In genomic region chr16:37865841-37866240, GRCm38 (mm10) we compare ENCODE assay signal across 25 mouse cellular contexts. TPM values are rescaled to one million over a fixed set of nuclear protein-coding genes. Genes with fewer than 3 reads are reported as not detected.
DNase-seq lines count a peak whose midpoint lies in the region; ATAC-seq lines count a peak whose summit lies in the region.
"Had no signal": no experiment of that assay in that cellular context is flagged by ENCODE, and none has a peak within 500 bp of the region (broad histone marks: within the 10 kb centered on the region; RNA-seq: fewer than 3 reads in every experiment).

No protein-coding gene starts in this region.

- H3K4me3 ChIP-seq in intestine, embryonic 14.5 days (ENCODE audit: low read depth, low read length), result no peak overlapping the region
- H3K4me3 ChIP-seq in intestine, embryonic 16.5 days (ENCODE audit: low read length), result no peak overlapping the region
- H3K4me3 ChIP-seq in hindbrain, embryonic 16.5 days (ENCODE audit: low read length), result no peak overlapping the region
- H3K4me3 ChIP-seq: embryonic facial prominence, embryonic 13.5 days; embryonic facial prominence, embryonic 15.5 days; erythroblast, embryonic 14.5 days; forebrain, embryonic 10.5 days; forebrain, embryonic 12.5 days had no signal

- no peak overlapping the region for H3K27ac ChIP-seq in intestine, embryonic 14.5 days (ENCODE audit: low read depth)
- no peak overlapping the region for H3K27ac ChIP-seq in intestine, embryonic 16.5 days (ENCODE audit: low read length)
- no peak overlapping the region for H3K27ac ChIP-seq in hindbrain, embryonic 16.5 days (ENCODE audit: low read depth, low read length)
- H3K27ac ChIP-seq: embryonic facial prominence, embryonic 13.5 days; embryonic facial prominence, embryonic 15.5 days; forebrain, embryonic 10.5 days; forebrain, embryonic 12.5 days had no signal

- no peaks in the 10 kb centered on the region for H3K27me3 ChIP-seq in intestine, embryonic 14.5 days (replicated peaks; ENCODE audit: control insufficient read depth, insufficient read depth, low read length)
- no peaks in the 10 kb centered on the region for H3K27me3 ChIP-seq in intestine, embryonic 16.5 days (replicated peaks; ENCODE audit: control insufficient read depth, insufficient read depth, low read length)
- no peaks in the 10 kb centered on the region for H3K27me3 ChIP-seq in hindbrain, embryonic 16.5 days (replicated peaks; ENCODE audit: control insufficient read depth, insufficient read depth, low read length)
- H3K27me3 ChIP-seq: embryonic facial prominence, embryonic 13.5 days; embryonic facial prominence, embryonic 15.5 days; forebrain, embryonic 12.5 days had no signal

- DNase-seq in CD4-positive, CD25-positive, alpha-beta regulatory T cell, adult 2 months (ENCODE audit: low read depth, low spot score), result peak; percentile 8
- peak; percentile 35 for DNase-seq in intestine, embryonic 14.5 days (ENCODE audit: low spot score)
- peak; percentile 10 to 12 for DNase-seq in B cell, adult 2 months
- DNase-seq in naive thymus-derived CD4-positive, alpha-beta T cell, adult 2 months (ENCODE audit: low read depth), result peak; percentile 10
- DNase-seq in right cerebral cortex, adult 18-20 months, result no peak
- DNase-seq: adrenal gland, adult 8-10 months; adrenal gland, postnatal 14 days; adrenal gland, postnatal 36 days; cerebellum, adult 11-12 months; cerebellum, adult 2 months; cerebellum, adult 9-10 months; cerebellum, postnatal 10 days; cerebellum, postnatal 25 days; embryo, embryonic 11 days had no signal

- H3K9ac ChIP-seq in intestine, embryonic 14.5 days (ENCODE audit: low read length), result no peak overlapping the region
- no peak overlapping the region for H3K9ac ChIP-seq in intestine, embryonic 16.5 days (ENCODE audit: low read depth, low read length)
- no peak overlapping the region for H3K9ac ChIP-seq in hindbrain, embryonic 16.5 days (ENCODE audit: low read depth, low read length)
- H3K9ac ChIP-seq: embryonic facial prominence, embryonic 13.5 days; embryonic facial prominence, embryonic 15.5 days; forebrain, embryonic 12.5 days had no signal

- H3K4me2 ChIP-seq in intestine, embryonic 14.5 days (ENCODE audit: low read length), result no peak overlapping the region
- H3K4me2 ChIP-seq in intestine, embryonic 16.5 days (ENCODE audit: low read depth, low read length), result no peak overlapping the region
- no peak overlapping the region for H3K4me2 ChIP-seq in hindbrain, embryonic 16.5 days (ENCODE audit: low read length)
- H3K4me2 ChIP-seq: embryonic facial prominence, embryonic 13.5 days; embryonic facial prominence, embryonic 15.5 days; forebrain, embryonic 12.5 days had no signal

- H3K9me3 ChIP-seq in intestine, embryonic 14.5 days (ENCODE audit: control insufficient read depth, low read length), result no peaks in the 10 kb centered on the region
- H3K9me3 ChIP-seq in intestine, embryonic 16.5 days (ENCODE audit: control insufficient read depth, low read length), result no peaks in the 10 kb centered on the region
- no peaks in the 10 kb centered on the region for H3K9me3 ChIP-seq in hindbrain, embryonic 16.5 days (ENCODE audit: control insufficient read depth, low read length)
- H3K9me3 ChIP-seq: embryonic facial prominence, embryonic 13.5 days; embryonic facial prominence, embryonic 15.5 days; forebrain, embryonic 10.5 days; forebrain, embryonic 12.5 days had no signal

- H3K4me1 ChIP-seq in intestine, embryonic 14.5 days (replicated peaks; ENCODE audit: control insufficient read depth, insufficient read depth, low read length), result peaks cover 11% of the 10 kb centered on the region
- peaks cover 6% of the 10 kb centered on the region for H3K4me1 ChIP-seq in intestine, embryonic 16.5 days (ENCODE audit: control insufficient read depth, insufficient read depth, low read length)
- H3K4me1 ChIP-seq in hindbrain, embryonic 16.5 days (ENCODE audit: control insufficient read depth, insufficient read depth, low read depth, low read length), result peaks cover 10% of the 10 kb centered on the region

- WGBS in intestine, embryonic 14.5 days, result 80% methylated on average over 9 of the region's 9 CpGs
- 80% methylated on average over 9 of the region's 9 CpGs for WGBS in intestine, embryonic 16.5 days
- WGBS in hindbrain, embryonic 16.5 days, result 84% methylated on average over 9 of the region's 9 CpGs

- ATAC-seq in CD4-positive, CD25-positive, alpha-beta regulatory T cell, adult 4 months, result no peak
- no peak for ATAC-seq in intestine, embryonic 14.5 days (replicated peaks; ENCODE audit: low FRiP score, low TSS enrichment, low read depth)
- no peak for ATAC-seq in intestine, embryonic 16.5 days
- ATAC-seq in hindbrain, embryonic 16.5 days, result no peak
- ATAC-seq: activated CD4-positive, CD25-positive, alpha-beta regulatory T cell, adult 4 months; forebrain, embryonic 14.5 days; forebrain, embryonic 16.5 days had no signal

- no peaks in the 10 kb centered on the region for H3K36me3 ChIP-seq in intestine, embryonic 14.5 days (ENCODE audit: control insufficient read depth, insufficient read depth, low read length)
- no peaks in the 10 kb centered on the region for H3K36me3 ChIP-seq in intestine, embryonic 16.5 days (ENCODE audit: control insufficient read depth, insufficient read depth, low read length)
- no peaks in the 10 kb centered on the region for H3K36me3 ChIP-seq in hindbrain, embryonic 16.5 days (ENCODE audit: control insufficient read depth, insufficient read depth, low read length)
- H3K36me3 ChIP-seq: embryonic facial prominence, embryonic 13.5 days; embryonic facial prominence, embryonic 15.5 days; forebrain, embryonic 12.5 days had no signal

RNA-seq across cellular contexts. Expression of gene Lrrc58, which starts 2.3 kb away (rescaled TPM):
- 10 to 100 TPM; 19.6 to 21.5 TPM for polyA plus RNA-seq in CD4-positive, CD25-positive, alpha-beta regulatory T cell, adult 4 months (2017; shearing (Covaris generic))
- polyA plus RNA-seq in intestine, embryonic 14.5 days (2014; fragmentation: Nextera tagmentation; extraction: Ambion mirVana), result 56.2 and 59.7 TPM in 2 replicates
- 33.5 and 37.7 TPM in 2 replicates for polyA plus RNA-seq in intestine, embryonic 16.5 days (2015; fragmentation: Nextera tagmentation; extraction: Ambion mirVana)
- polyA plus RNA-seq in hindbrain, embryonic 16.5 days (2015; fragmentation: Nextera tagmentation; extraction: Ambion mirVana), result 45.3 and 48.1 TPM in 2 replicates

RNA-seq across cellular contexts. Expression of gene Gm36028, which starts 4.9 kb away (rescaled TPM):
- not detected for polyA plus RNA-seq in CD4-positive, CD25-positive, alpha-beta regulatory T cell, adult 4 months (2017; shearing (Covaris generic))
- not detected in 2 replicates for polyA plus RNA-seq in intestine, embryonic 14.5 days (2014; fragmentation: Nextera tagmentation; extraction: Ambion mirVana)
- 3.1 and 4.3 TPM in 2 replicates for polyA plus RNA-seq in intestine, embryonic 16.5 days (2015; fragmentation: Nextera tagmentation; extraction: Ambion mirVana)
- polyA plus RNA-seq in hindbrain, embryonic 16.5 days (2015; fragmentation: Nextera tagmentation; extraction: Ambion mirVana), result 0.19 TPM in 1 of 2 replicates, not detected in the other
- polyA plus RNA-seq: activated CD4-positive, CD25-positive, alpha-beta regulatory T cell, adult 4 months; erythroblast, embryonic 14.5 days had no signal

RNA-seq across cellular contexts. Expression of gene Gpr156, which starts 50.5 kb away (rescaled TPM):
- polyA plus RNA-seq in CD4-positive, CD25-positive, alpha-beta regulatory T cell, adult 4 months (2017; shearing (Covaris generic)), result not detected
- polyA plus RNA-seq in intestine, embryonic 14.5 days (2014; fragmentation: Nextera tagmentation; extraction: Ambion mirVana), result 0.42 and 0.61 TPM in 2 replicates
- polyA plus RNA-seq in intestine, embryonic 16.5 days (2015; fragmentation: Nextera tagmentation; extraction: Ambion mirVana), result 0.13 and 0.15 TPM in 2 replicates
- polyA plus RNA-seq in hindbrain, embryonic 16.5 days (2015; fragmentation: Nextera tagmentation; extraction: Ambion mirVana), result 3.2 and 3.9 TPM in 2 replicates
- polyA plus RNA-seq: activated CD4-positive, CD25-positive, alpha-beta regulatory T cell, adult 4 months; erythroblast, embryonic 14.5 days had no signal
